Mouse (Mus musculus) CH12F3 (cell line): ENCODE measurements around the gene Taf8.

Source experiments
- in situ Hi-C: fragments of 300-500 bp; cut with MboI; formaldehyde crosslinking; loops from 2 replicates; pipeline ENCODE4 v1.14.3; 2020; ENCODE audit warnings: low sequenced_read_pairs

Gene Taf8

DNA sequence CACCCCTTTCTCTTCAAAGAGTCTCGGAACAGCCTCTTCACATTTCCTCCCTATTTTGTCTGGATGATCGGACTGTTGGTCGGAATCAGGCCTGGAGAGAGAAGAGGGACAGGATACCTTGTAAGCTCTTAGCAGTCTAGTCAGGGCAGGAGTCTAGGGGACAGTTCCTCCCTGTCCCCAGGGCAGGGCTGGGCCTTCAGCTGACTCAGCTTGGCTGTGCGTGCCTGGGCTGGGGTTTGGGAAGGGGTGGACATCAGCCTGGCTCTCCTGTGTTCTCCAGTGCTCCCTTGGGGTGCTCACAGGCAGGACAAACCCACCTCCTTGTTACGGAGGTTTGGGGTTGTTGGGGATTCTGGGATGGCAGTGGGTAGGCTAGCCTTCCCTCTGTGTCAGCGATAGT, 63.5 kb downstream of the Taf8 start:
- in situ Hi-C loops: no loop called here

GRCm38 (mm10) chr17:47436907-47437547, 65.1 kb downstream of the Taf8 start, which contains the start of gene 1700001C19Rik:
1700001C19Rik (minus strand) TSS chr17:47437376.
- in situ Hi-C loops: no loop called here

DNA sequence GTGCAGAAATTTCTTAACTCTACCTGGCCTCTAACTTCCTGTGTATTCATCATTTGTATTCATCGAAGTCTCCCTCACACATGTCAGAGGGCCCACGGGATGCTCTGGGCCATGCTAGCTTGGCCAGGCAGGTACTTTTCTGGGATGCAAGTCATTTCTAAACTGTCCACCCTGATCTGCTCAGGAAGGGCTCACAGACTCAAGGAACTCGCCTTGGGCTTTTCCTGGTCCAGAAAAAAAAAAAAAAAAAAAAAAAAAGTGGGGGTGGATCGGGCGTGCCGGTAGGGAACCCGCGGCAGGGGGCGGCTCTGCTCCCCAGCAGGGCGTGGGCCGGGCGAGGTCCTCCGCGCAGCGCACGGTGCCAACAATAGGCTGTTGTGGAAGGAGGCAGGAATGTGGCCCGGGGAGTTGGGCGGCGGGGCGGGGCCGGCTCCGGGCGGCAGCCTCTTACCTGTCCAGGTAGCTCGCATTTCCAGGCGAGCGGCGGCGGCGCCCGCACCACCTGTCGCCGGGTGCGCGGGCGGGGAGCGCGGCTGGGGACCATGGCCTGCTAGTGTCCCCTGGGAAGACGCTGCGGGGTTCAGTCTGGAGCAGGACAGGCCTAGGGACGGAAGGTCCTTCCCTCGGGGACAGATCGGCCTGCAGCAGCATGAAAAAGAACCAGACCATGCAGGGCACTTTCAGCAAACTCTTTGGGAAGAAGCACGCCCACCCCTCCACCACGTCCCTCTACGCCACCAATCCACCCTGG, 65.8 kb downstream of the Taf8 start, which contains the start of gene AI661453:
TSS of gene AI661453 (plus strand) at position 460 of the 751 bp plus-strand sequence.
- in situ Hi-C loops: no loop called here
